Mouse (Mus musculus): ENCODE measurements around the gene Klhl33.

DNA sequence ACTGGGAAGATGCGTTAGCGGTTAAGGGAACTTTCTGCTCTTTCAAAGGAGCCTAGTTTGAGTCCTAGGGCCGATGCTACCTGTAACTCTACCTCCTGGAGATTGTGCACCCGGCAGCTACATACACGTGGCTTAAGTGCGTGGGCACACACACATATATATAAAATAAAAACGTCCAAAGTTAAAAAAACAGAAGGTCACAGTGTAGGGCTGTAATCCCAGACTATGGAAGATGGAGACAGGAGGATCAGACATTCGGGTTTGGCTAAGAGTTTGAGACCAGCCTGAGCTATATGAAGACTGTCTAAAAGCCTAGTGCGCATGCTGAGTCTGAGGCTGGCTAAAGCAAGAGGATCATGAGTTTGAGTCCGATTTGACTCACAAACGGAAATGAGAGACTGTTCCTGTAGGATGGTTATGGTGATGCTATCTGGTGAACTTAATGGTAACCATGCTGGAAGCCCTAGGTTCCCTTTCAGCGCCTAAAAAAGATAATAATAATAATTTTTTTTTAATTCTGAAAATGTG lies 34.2 kb upstream of the Klhl33 start:
- TF ChIP-seq MYOG (IDR thresholded peaks at IDR 0.05; ENCODE audit: control insufficient read depth in 1 of 3, insufficient read depth in 1 of 3, insufficient read length in 2 of 3, low read depth in 2 of 3) (no peak), POLR2A (IDR thresholded peaks at IDR 0.05; ENCODE audit: insufficient read length, low read depth) (no peak), MAX (IDR thresholded peaks at IDR 0.05; ENCODE audit: low read depth) (no peak), USF1 (IDR thresholded peaks at IDR 0.05; ENCODE audit: low read depth) (no peak), REST (IDR thresholded peaks at IDR 0.05; ENCODE audit: insufficient read depth, insufficient read length) (no peak), CEBPB (IDR thresholded peaks at IDR 0.05; ENCODE audit: insufficient read depth, poor library complexity, severe bottlenecking) (no peak), TCF12 (IDR thresholded peaks at IDR 0.05; ENCODE audit: insufficient read depth, poor library complexity, severe bottlenecking) (no peak)
